Mouse (Mus musculus) naive thymus-derived CD4-positive, alpha-beta T cell, adult 5 months (primary cell): ENCODE results near the gene Inpp4a. TPM values are rescaled to one million over a fixed set of nuclear protein-coding genes. Genes with fewer than 3 reads are reported as not detected.

Experiments
- polyA plus RNA-seq: library from polyadenylated mRNA; unstranded; fragments of 100-300 nt; shearing (Covaris generic); gene quantifications from one replicate; pipeline ENCODE4 v1.2.1, GENCODE M21; 2017

Inpp4a gene
- polyA plus RNA-seq: 22.2 TPM

DNA sequence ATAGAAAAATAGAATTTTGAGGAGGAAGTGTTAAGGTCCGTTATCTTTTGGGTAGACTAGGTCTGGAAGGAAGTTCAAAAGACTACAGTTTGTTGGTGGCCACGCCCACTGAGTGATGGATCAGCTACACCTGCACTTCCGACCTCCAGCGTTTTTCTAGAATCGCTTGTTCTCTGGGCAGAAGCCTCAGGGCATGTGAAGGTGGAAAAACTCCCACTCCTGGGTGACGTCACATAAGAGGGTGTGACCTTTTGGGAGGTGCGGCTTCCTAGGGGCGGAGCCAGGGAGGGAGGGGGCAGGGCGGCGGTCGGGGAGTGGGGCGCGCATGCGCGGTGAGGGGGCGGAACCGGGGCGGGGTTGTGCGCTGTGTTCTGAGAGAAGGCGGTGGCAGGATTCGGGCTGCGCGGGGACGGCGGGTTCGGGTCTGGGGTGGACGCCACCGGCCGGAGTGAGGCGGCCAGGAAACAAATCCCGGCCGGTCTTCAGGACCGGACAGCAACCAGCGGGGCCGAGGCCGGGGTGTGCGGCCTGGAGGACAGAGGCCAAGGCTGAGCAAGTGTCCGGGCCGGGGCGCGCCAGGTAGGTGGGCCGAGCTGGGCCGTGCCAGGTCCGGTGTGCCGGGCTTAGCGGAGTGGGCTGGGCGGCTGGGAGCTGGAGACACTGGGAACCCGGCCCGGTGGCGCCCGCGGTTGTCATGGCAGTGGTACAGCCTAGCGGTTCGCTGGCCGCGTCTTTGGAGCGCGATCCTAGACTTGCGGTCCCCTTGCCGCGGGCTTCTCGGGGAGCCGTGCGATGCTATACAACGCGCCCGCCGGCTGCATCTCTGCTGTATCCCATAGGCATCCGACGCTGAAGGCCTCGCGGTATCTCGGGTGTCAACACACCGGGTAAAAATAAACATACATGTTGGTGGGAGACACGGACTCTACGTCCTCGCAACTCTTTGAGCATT lies at the start of gene Inpp4a:
TSS of gene Inpp4a (plus strand) at position 326 of the 952 bp plus-strand sequence.

DNA sequence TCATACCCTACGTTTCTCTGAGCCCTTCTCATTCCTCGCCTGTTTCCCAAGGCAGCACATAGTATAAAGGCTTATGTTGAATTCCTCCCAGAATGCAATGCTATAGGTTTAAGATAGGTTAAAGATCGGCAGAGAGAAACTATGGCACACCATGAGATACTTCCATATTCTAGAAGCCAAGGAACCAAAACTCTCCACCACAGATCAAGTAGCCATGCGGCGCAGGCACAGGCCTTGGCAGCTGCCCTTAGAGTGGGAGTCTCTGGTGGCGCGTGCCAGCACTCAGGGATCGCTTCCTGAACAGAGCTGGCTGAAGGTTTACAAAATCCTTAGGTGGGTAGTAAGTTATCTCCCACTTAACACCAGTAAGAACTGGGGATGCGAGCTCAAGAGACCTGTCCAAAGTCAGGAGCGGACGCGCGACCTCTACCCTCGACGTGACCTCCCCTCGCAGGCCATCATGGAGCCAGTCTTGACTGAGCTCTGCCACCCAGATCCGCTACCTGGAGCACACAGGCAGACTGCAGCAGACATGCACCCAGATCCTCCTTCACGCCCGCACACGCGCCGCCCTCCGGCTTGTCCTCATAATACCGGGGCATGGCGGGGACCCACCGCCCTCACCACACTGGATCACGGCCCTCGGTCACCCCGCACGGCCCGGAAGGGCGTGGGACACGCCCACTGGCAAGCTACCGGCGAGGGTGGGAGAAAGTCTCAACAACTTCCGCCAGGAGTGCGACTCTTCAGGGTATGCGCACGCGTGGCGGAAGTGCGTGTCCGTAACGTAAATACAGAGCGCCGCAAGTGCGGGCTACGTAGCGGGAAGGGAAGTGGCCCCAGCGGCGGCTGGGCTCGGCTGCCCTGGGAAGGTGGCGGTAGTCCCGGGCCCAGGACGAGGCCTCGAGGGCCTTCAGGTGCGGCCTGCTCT lies 130.0 kb downstream of the Inpp4a start, which contains the start of the genes Coa5 and Unc50:
TSS of gene Coa5 (minus strand) at position 738 of the 931 bp plus-strand sequence.
TSS of gene Unc50 (plus strand) at position 774 of the 931 bp plus-strand sequence.

Other genes starting within 250 kb of the Inpp4a start
- not detected for gene Cnga3, start 85.4 kb upstream of the Inpp4a start, polyA plus RNA-seq
- gene Coa5, start 130.2 kb downstream of the Inpp4a start, polyA plus RNA-seq: 57.4 TPM
- 97.3 TPM for gene Unc50, start 130.3 kb downstream of the Inpp4a start, polyA plus RNA-seq
- gene Mgat4a, start 241.2 kb downstream of the Inpp4a start, polyA plus RNA-seq: 21.6 TPM